Mouse (Mus musculus) monocyte, adult 5-6 weeks (primary cell): ENCODE results near the gene Glmp. TPM values are rescaled to one million over a fixed set of nuclear protein-coding genes. Genes with fewer than 3 reads are reported as not detected.
"Not testable (repeated sequence)": the region's sequence is repeated elsewhere in the genome, so short reads cannot be mapped to it uniquely, and the experiment has no call there.

Experiments used
- ATAC-seq: fragments of 153-309, 156-312 bp; replicated peaks from 2 replicates; pipeline ENCODE4 v1.8.0; 2017; ENCODE audit warnings: mild to moderate bottlenecking; ENCODE audit not compliant: low TSS enrichment, insufficient number of reproducible peaks, severe bottlenecking, poor library complexity, low FRiP score
- total RNA-seq: library from RNA; stranded (forward); fragments of 200-1000, 200-491, 200-594 nt; gene quantifications from 3 replicates; pipeline ENCODE4 v1.2.3, GENCODE M21; 2017

Gene Glmp
- 12.1 to 34.5 TPM (median 17.5 TPM) in 3 replicates for total RNA-seq

DNA sequence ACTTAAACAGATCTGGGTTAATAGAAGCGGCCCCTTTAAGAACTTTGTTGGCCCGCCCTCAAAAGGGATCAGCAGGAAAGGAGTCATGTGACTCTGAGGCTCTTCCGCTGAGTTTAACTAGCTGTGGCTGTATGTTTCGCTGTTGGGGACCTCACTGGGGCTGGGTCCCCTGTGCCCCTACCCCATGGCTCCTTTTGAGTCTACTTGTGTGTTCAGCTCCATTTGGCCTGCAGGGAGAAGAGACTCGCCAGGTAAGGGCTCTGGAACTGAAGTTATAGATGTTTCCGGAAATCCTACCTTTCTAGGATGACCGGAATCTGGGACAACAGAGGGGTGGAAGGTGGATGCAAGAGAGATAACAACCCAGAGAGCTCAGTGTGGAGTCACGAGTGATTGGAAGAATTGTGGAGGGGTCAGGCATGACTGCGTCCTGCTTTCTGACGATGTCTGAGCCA lies at the start of gene Glmp:
Gene Glmp, plus strand, starts transcription at position 73 of the 455 bp plus-strand sequence.
- peak; percentile 75 for ATAC-seq

- no peak for ATAC-seq
Observed at GRCm38 (mm10) chr3:88276121-88276520, 48.7 kb upstream of the Glmp start.

GRCm38 (mm10) chr3:88276529-88277143 lies 48.2 kb upstream of the Glmp start:
- ATAC-seq = no peak

DNA sequence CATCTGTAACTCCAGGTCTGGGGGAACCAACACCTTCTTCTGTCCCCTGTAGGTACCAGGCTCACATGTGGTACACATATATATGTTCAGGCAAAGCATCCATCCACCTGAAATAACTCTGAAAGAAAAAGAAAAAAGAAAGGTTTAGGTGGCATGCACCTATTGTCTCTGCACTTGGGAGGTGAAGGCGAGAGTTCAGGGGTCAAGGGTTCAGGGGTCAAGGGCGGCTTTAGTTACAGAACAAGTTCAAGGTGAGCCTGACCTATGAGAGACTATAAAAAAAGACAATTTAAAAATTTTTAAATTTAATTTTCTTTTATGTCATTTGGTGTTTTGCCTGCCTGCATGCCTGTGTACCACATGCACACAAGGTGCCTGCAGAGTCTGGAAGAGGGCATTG lies 44.8 kb upstream of the Glmp start:
- no peak for ATAC-seq

GRCm38 (mm10) chr3:88281141-88281916 lies 43.5 kb upstream of the Glmp start:
- ATAC-seq = not testable (repeated sequence)

- ATAC-seq = not testable (repeated sequence)
Observed at GRCm38 (mm10) chr3:88284815-88285564, 39.8 kb upstream of the Glmp start.

GRCm38 (mm10) chr3:88285565-88285895 lies 39.3 kb upstream of the Glmp start:
- not testable (repeated sequence) for ATAC-seq

DNA sequence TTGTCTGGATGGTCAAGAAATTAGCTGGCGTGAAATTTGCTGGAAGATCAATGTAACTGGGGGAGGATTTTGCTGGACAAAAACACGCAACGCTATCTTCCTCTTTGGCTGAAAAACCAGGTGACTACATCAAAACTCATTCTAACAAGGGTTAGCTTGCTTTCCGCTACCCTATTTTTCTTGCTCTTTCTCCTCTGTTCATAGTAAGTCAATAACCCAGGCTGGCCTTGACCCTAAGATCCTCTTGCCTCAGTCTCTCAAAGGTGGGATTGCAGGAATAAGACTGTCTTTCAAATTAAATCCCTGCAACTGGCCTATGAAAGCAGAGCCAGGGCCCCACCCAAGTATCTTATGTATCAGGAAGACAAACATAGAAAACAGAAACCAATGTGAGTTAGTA lies 37.7 kb upstream of the Glmp start, which contains the start of gene Gm38392:
Gene Gm38392, minus strand, starts transcription at position 101 of the 400 bp plus-strand sequence.
- no peak for ATAC-seq

DNA sequence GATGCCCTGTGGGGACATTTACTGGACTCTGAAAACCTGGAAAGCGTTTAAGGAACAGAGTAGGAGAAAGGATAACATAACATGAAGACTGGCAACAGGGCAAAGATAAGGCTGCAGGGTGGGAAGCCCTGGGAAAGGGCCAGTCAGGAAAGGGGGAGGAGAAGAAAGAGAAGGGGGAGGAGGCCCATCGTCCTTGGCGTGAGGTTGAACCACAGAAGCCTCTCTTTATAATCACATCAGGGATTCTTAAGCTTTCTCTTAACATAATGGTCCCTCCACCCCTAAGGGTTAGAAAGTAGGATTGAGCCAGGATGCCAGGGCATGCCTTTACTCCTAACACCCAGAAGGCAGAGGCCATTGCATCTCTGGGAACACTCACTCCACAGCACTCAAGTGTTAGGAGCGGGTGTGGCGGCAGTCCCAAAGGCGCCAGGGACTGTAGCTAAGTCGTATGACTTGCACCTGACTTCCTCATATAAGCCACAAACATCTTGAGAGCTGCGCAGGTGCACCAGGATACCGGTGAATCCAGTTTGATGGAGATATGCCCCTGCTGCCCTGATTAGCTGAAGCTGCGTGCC lies 36.6 kb upstream of the Glmp start:
- not testable (repeated sequence) for ATAC-seq

- no peak for ATAC-seq
Observed at GRCm38 (mm10) chr3:88291970-88292369, 32.9 kb upstream of the Glmp start.

DNA sequence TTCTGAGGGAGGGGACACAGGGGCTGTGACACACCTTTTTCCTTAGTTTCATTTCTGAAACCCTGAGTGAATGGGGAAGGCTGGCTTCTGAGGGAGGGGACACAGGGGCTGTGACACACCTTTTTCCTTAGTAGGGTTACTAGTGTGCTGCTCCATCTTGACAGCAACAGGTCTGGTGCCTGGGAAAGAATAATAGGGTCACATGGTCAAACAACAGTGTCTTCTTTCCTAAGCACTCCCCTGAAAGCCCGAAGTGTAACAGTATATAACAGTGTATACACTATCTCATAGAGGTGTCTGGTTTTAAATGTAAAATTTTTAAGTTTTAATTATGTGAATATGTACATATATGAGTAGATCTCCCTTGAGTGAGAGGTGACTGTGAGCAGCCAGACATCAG lies 29.6 kb upstream of the Glmp start:
- ATAC-seq = not testable (repeated sequence)

GRCm38 (mm10) chr3:88296110-88296560 lies 28.7 kb upstream of the Glmp start:
- no peak for ATAC-seq

DNA sequence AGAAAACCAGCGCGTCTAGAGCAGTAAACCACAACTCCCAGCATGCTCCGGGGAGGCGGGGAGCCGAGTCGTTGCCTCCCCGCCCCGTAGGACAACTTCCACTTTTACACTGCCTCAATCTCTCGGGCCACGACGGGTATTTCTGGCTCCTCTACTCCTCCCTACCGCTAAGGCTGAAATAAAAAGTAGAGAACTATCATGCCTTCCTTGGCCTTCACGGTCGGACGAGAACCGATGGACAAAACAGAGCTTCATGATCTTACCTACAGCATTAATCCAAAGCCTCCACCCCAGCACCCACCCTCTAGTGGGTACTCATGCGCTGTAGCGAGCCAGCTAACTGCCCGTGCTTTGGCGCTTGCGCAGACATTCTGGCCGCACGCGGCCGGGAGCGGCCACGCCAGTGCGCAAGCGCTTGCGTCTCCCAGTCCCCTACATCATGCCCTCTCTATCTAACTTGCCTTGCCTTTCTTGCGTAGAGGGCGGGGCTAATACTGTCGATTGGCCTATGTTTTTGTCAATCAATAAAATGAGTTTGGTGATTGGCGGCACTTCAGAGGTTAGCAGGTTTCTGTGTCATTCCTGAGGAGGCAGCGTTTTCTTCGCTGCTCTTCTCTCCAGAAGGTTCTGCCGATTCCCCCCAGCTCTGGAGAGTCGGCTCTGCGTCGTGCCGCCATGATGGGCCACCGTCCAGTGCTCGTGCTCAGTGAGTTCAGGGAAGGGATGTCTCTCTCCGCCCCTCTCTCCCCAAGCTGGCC lies 28.1 kb upstream of the Glmp start, which contains the start of the genes Tsacc and Cct3:
Gene Tsacc, minus strand, starts transcription at position 439 of the 758 bp plus-strand sequence.
Gene Cct3, plus strand, starts transcription at position 556 of the 758 bp plus-strand sequence.
- ATAC-seq = peak; percentile 93

- peak; percentile 10; the same call in 1 of the 2 replicates for ATAC-seq
Observed at GRCm38 (mm10) chr3:88297321-88297851, 27.4 kb upstream of the Glmp start.

DNA sequence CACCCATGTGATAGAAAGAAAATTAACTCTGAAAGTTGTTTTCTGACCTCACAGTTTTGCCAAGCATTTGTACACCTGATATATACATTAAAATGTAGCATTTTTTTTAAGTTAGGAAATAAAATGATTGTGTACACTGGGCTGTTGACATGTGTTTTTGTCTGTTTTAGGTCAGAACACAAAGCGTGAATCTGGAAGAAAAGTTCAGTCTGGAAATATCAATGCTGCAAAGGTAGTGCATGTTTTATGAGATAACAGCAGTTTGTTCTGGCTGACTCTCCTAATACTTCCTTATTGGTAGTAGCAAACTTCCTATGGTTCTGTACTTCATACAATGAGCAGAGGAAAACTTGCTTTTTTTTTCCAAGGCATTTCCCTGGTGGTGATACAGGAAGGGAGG lies 25.7 kb upstream of the Glmp start:
- no peak for ATAC-seq

GRCm38 (mm10) chr3:88328956-88329355 lies 4.1 kb downstream of the Glmp start:
- ATAC-seq = no peak

DNA sequence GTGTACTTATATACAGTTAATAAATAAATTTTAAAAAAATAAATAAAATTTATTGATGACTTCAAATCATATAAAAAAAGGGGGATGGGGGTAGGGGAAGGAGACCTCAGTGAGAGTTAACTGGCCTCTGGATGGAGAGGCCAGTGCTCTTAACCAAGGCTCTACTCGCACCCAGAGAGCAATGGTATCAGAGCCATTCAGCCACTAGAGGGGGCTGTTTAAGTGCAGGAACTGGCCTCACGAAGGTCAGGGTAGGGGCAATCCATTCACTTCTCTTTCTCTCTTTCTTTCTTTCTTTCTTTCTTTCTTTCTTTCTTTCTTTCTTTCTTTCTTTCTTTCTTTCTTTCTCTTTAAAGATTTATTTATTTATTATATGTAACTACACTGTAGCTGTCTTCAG lies 6.5 kb downstream of the Glmp start:
- no peak for ATAC-seq
